Mouse (Mus musculus): Measurements from ENCODE around the gene H2-DMb1.

Gene H2-DMb1

DNA sequence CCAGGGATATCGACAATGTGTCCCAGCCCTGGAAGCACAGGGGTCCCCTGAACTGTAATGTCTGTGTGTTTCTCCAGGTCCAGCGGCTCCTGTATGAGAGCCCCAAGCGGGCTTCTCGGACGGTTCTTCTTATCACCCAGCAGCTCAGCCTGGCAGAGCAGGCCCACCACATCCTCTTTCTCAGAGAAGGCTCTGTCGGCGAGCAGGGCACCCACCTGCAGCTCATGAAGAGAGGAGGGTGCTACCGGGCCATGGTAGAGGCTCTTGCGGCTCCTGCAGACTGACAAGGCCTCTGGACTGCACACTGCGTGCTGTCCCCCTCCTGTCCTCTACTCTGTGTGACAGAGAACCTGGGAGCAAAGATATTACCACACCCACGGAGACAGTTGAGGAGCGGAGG is 43.6 kb downstream of the H2-DMb1 start:
- peak; percentile 34 for DNase-seq (ENCODE audit: low read depth)

DNA sequence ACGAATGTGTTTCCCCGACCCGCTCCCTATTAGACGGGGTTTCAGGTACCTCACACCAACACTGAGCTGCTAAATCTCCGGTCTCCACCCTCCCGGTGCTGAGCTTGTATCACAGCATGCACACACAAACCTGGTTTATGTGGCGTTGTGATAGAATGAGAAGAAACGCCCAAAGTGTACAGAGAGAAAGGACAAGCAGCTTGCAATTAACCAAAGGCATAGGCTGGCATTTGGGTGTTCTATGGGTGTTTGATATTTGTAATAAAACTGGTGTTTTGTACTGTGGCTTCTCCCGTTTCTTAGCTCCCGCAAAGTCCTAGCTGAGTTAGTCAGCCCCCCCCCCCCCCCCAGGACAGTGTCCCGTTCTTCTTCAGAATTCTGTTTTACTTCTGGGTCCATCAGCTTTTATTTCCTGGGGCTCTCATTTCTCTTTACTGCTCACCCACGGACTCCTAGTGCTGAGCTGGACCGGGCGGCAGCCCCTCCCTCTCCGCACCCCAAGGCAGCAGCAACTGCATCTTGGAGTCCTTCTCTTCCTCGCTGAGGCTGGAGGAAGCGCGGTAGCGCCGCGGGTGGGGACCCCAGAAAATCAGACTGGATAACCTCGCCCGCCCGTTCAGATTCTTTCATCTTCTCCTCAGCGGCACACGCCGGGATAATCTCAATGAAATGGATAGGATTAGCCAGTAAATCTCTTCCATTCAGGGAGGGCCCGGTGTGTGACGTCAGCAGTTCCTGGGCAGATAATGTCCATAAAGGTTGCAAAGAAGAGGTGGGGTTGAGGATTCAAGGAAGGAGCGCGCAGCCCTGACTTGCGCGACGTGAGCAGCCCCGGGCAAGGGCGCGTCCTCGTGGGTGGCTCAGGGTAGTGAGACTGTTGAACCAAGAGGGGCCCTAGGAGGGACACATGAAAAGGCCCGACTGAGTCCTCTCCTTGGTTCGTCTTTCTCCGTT is 44.3 kb downstream of the H2-DMb1 start, which contains the start of gene Psmb8:
TSS of gene Psmb8 (plus strand) at position 781 of the 954 bp plus-strand sequence.
- peak; percentile 97 for DNase-seq (ENCODE audit: low read depth)

DNA sequence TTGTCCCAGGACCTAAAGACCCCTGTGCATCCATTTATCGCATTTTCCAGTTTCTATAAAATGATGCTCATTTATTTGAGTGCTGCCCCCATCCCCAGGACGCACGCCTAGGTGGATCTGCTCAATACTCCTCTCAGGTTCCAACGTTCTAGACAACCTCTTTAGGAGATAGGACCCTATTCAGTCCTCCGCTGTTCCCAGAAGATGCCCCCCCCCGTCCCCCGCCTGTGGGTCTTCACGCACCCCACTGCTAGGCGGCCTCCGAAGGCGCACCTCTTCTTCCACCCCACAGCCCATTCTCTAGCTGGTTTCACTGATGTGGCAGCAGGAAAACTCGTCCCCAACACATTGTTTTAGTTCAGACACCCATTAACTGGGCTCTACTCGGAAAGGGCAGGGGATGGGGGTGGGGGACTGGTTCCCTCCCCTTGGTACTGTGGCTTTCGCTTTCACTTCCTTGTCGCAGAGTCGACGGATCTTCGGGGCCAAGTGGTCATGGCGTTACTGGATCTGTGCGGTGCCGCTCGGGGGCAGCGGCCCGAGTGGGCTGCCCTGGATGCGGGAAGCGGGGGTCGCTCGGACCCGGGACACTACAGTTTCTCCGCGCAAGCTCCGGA is 45.1 kb downstream of the H2-DMb1 start:
- DNase-seq (ENCODE audit: low read depth), result peak; percentile 84

DNA sequence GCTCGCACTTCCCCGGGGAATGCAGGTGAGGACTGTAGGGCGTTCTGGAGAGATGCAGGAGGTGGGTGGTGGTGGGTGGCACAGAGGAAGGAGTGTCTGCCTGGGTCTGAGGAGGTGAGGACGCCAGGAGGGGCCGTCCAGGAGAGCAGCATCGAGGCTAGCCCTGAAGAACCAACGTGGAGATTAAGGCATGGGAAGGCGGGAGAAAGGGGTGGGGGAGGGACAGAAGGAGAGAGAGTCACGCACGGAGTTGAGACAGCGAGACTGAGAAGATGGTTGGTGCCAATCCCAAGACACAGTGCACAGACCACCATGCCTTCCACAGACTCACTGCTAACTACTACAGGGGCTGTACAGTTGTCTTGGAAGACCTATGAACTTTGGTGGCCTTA is 45.6 kb downstream of the H2-DMb1 start:
- peak; percentile 69 for DNase-seq (ENCODE audit: low read depth)

DNA sequence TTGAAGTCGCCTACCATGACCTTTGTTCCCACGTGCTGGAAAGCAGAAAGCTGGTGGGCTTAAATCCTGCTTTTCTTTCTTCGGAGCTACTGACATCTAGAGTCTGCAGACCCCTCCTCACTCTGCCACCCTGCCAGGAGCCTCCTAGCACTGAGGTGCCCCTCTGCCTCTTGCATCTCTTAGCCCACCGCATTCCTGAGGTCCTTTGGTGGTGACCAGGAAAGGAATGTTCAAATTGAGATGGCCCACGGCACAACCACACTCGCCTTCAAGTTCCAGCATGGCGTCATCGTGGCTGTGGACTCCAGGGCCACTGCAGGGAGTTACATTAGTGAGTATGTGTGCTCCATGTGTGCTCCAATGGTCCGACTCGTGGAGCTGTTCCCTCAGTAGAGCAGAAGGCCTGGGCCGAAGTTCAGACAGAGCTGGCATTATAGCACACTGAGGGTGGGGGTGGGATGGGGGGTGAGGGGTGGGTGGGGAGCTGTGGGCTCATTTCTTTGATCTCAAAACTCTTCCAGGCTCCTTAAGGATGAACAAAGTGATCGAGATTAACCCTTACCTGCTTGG is 46.3 kb downstream of the H2-DMb1 start:
- no peak for DNase-seq (ENCODE audit: low read depth)

DNA sequence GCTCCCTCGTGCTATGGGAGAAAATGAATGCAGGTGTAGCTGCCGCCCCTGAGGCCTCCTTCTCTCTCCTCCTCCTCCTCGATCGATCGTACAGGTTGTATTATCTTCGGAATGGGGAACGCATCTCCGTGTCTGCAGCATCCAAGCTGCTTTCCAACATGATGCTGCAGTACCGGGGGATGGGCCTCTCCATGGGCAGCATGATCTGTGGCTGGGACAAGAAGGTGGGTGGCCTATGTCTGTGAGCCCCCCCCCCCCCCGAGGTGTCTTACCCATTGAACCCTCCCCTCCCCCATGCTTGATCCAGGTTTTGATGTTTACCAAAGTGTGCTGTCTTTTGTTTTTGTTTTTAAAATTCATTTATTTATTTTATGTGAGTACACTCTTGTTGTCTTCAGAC is 47.2 kb downstream of the H2-DMb1 start:
- no peak for DNase-seq (ENCODE audit: low read depth)

DNA sequence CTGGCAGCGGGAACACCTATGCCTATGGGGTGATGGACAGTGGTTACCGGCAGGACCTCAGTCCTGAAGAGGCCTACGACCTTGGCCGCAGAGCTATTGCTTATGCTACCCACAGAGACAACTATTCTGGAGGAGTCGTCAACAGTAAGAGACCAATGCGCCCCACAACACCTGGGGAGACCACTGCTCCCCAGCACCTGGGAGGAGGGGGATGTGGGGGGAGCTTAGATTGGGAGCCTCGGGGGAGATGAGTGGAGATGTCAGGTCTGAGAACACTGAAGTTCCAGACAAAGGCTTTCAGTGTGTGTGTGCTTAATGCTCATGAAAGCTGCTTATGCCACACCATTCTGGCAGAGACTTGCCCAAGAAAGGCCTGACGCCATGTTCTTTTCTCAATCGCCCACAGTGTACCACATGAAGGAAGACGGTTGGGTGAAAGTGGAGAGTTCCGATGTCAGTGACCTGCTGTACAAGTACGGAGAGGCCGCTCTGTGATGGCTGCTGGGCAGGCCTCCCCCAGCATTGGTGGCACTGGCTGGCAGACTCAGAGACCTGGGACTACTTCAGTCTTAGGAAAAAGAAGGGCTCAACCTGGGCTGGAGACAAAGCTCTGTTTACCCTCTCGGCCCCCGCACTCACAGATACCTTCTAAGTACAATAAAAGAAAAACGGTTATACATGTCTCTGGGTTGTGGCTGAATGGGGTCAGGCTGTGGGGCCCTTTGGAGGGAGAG is 48.1 kb downstream of the H2-DMb1 start:
- DNase-seq (ENCODE audit: low read depth), result no peak

DNA sequence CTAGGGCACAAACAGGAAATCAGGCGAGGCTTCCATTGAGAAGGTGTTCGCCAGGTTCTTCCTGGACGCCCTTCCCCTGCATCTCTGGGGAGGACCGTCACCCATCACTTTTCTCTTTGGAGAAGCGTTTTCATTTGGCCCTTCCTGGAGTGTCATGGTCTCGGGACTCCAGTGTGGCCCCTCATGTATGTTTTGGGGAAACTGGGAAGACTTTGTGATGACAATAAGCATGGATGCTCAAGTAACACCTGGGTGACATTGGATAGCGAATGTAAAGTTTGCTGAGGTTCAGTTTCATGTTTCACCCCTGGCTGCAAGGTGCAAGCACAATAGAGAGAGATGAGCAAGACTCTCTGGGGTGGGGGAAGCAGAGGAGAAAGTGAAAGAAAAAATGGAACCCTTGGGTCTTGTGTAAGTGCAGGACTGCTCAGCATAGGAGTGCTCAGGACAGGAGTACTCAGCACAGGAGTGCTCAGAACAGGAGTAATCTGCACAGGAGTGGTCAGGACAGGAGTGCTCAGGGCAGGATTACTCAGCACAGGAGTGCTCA is 48.7 kb downstream of the H2-DMb1 start:
- DNase-seq (ENCODE audit: low read depth), result no peak

DNA sequence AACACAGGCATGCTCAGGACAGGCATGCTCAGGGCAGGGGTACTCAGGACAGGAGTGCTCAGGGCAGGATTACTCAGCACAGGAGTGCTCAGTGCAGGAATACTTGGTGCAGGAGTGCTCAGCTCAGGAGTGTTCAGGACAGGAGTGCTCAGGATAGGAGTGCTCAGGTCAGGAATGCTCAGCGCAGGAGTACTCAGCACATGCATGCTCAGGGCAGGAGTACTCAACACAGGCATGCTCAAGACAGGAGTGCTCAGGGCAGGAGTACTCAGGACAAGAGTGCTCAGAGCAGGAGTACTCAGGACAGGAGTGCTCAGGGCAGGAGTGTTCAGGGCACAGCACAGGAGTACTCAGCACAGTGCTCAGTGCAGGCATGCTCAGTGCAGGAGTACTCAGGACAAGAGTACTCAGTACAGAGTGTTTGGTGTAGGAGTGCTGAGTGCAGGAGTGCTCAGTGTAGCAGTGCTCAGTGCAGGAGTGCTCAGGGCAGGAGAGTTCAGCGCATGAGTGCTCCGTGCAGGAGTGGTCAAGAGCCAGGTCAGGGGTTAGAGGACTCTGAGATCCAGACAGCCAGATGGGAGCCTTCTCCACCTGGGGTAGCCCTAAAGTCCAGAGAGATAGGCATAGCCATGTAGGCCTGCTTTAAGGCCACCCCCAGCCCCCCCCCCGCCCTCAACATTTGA is 50.0 kb downstream of the H2-DMb1 start:
- DNase-seq (ENCODE audit: low read depth), result no peak

DNA sequence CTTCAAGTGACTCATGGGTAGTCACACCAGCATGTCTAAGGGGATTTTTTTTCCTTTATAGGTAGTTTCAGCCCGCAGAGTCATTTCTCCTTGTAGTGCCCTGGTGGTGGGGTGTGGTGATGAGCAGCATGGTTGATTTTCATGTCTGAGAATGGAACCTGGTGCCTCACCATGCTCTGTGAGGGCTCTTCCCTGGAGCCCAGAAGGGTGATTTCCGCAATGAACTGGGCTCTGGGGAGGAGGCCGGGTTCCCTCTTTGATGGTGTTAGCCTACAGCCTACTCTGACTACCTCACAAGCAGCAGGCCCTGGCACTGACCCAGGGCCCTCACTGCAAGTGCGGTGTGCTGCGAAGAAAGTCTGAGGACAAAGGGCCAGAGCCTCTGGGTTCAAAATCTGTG is 50.6 kb downstream of the H2-DMb1 start, which contains the start of gene Tap2:
TSS of gene Tap2 (plus strand) at position 84 of the 400 bp plus-strand sequence.
- peak; percentile 70 for DNase-seq (ENCODE audit: low read depth)

DNA sequence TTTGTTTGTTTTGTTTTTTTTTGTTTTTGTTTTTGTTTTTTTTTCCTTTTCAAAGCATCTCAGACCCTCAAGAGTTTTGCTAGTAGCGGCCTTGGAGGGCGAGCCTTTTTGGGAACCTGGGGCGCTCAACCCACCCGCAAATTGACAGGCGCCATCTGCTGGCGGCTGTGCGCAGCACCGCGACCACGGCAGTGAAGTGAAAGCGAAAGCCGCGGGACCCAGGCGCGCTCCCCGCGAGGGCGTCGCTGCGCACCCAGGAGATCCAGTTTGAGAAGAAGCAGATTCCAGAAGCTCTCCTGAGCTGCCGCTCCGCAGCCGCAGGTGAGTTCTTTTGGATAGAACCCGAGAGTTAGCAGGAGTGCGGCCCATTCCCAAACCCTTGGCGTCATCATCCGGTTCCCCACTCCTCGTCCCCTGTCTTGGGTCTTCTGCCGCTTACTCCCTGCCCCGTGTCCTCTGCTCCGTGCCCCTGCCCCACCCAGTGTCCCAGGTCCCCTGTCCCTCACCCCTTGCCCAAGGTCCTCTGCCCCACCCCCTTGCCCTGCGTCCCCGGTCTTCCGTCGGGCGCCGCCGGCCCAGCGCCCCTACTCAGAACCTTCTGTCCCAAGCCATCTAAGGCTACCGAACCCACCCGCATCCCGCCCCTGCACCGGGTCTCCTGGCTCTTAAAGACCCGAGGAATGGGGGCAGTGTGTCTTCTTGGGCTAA is 51.6 kb downstream of the H2-DMb1 start:
- peak; percentile 85 for DNase-seq (ENCODE audit: low read depth)

DNA sequence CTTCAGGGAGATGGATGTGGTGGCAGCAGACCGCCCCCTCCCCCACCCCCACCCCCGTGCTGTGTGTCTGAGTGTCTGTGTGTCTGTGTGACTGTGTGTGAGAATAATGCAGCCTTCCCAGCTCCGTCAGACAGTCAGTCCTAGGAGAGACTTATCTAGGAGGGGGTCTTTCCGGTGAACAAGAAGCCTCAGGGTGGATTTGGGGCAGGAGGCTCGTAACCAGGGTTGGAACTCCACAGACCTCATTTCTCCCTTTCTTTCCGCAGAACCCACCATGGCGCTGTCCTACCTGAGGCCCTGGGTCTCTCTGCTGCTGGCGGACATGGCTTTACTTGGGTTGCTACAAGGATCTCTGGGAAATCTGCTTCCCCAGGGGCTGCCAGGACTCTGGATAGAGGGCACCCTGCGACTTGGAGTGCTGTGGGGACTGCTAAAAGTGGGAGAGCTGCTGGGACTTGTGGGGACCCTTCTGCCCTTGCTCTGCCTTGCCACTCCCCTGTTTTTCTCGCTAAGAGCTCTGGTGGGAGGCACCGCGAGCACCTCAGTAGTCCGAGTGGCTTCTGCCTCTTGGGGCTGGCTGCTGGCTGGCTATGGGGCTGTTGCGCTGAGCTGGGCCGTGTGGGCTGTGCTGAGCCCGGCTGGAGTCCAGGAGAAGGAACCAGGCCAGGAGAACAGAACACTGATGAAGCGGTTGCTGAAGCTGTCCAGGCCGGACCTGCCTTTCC is 52.3 kb downstream of the H2-DMb1 start:
- peak; percentile 52 for DNase-seq (ENCODE audit: low read depth)

DNA sequence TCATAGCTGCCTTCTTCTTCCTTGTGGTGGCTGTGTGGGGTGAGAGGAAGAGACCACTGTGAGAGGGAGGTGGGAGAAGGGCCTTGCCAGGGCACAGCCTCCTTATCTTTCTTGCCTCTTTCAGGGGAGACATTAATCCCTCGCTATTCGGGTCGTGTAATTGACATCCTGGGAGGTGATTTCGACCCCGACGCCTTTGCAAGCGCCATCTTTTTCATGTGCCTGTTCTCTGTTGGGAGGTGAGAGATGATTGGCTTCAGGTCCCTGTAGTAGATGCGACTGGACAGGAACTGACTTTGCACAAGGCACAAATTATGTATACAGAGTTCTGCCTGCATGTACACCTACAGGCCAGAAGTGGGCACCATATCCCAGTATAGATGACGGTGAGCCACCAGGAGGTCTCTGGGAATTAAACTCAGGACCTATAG is 52.9 kb downstream of the H2-DMb1 start:
- peak; percentile 96 for DNase-seq (ENCODE audit: low read depth)

DNA sequence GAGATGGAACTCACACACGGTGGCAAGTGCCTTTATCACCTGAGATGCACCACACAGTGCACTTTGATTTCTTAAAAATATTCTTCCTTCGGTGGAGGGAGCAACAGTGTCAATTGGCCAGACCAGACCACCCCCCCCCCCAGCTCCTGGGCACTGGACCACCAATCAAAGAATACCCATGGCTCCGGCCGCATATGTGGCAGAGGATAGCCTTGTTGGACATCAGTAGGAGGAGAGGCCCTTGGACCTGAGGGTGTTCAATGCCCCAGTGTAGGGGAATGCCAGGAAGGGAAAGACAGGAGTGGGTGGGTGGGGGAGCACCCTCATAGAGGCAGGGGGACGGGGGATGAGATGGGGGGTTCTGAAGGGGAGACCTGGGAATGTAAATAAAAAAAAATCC is 53.9 kb downstream of the H2-DMb1 start:
- no peak for DNase-seq (ENCODE audit: low read depth)

DNA sequence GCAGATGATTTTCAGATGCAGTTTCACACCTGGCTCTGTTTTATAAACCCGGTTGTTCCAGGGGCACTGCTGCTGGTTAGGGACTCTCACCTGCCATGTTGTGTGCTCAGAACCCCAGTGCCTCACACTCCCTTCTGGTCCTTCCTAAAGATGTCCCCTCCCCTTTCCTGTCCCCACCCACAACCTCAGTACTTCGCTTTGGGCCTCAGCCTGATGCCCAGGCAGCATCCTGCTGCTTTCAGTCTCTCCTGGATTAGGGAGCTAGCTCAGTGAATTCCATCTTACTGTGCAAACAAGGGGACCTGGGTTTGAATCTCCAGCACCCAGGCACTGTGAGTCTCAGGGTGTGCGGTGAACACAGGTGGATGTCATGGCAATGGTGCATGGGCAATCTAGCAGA is 54.6 kb downstream of the H2-DMb1 start:
- peak; percentile 74 for DNase-seq (ENCODE audit: low read depth)

DNA sequence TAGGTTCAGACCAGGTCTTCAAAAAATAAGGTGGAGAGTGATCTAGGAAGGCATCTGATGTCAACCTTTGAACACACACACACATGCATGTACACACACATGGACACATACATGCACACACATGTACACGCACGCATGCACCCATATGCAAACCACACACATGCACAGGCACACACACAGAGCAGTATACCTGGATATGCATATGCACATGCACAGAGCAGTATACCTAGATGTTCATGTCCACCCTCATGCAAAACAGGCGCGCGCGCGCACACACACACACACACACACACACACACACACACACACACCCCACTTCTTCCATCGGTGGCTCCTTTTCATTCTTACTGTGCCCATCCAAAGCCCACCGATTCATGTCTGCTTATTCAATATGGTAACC is 55.0 kb downstream of the H2-DMb1 start:
- no peak for DNase-seq (ENCODE audit: low read depth)

DNA sequence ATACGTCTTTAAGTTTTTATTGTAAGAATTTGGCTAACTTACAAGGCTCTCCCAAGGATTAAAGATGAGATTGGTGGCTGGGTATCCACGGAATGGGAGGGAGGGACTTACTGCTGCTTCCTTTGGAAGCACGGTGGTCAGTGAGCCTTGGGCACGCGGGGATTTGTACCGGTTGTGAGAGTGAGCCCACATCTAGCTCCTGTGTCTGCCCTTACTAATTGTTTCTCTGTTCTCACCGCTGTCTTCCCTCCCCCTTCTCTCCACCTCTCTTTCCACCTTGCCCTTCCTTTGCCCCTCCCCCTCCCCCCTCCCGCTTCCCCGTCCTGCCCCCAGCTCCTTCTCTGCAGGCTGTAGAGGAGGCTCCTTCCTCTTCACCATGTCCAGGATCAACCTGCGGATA is 55.5 kb downstream of the H2-DMb1 start:
- DNase-seq (ENCODE audit: low read depth), result no peak

DNA sequence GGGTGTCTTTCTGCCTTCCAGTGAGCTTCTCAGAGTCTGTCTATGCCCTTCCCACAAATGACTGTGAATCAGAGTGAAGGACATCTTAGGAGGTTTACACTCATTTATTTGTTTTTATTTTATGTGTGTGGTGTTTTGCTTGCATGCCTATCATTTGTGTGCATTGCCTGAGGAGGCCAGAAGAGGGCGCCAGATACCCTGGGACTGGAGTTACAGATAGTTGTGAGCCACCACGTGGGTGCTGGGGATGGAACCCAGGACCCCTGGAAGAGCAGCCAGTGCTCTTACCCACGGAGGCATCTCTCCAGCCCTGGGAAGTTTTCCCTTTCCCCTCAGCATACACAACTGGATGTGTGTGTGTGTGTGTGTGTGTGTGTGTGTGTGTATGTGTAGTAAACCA is 56.8 kb downstream of the H2-DMb1 start:
- peak; percentile 45 for DNase-seq (ENCODE audit: low read depth)
